Mouse (Mus musculus): ENCODE data around the gene March10. TPM values are rescaled to one million over a fixed set of nuclear protein-coding genes. Genes with fewer than 3 reads are reported as not detected.

March10 gene
- polyA plus RNA-seq, 1 experiment from 2014 or later, result 1.2 TPM

- no peak overlapping the region; the same call in 1 of the 2 replicates for H3K9ac ChIP-seq (ENCODE audit: low read depth, low read length)
These were observed 143.4 kb downstream of the March10 start for GRCm38 (mm10) chr11:105312972-105313632.

GRCm38 (mm10) chr11:105312311-105312942, 144.1 kb downstream of the March10 start:
- Histone ChIP-seq H3K9ac (ENCODE audit: low read depth, low read length) (no peak overlapping the region), H3K9me3 (replicated peaks; ENCODE audit: low read length) (no peaks in the 10 kb centered on the region), H3K27ac (peak overlapping the region; percentile 71; the same call in 1 of the 2 replicates), H3K4me1 (replicated peaks; ENCODE audit: insufficient read depth, low read length) (peaks cover 26% of the 10 kb centered on the region), H3K27me3 (ENCODE audit: insufficient read depth, low read length) (no peaks in the 10 kb centered on the region), H3K4me3 (replicated peaks; ENCODE audit: low read depth, low read length) (no peak overlapping the region), H3K36me3 (ENCODE audit: insufficient read depth, low read length) (no peaks in the 10 kb centered on the region), H3K4me2 (ENCODE audit: low read length) (no peak overlapping the region)
- 30% methylated on average over 12 of the region's 12 CpGs for WGBS
- no peak for TF ChIP-seq CTCF (IDR thresholded peaks at IDR 0.05; ENCODE audit: low read depth)
- ATAC-seq (replicated peaks; ENCODE audit: low FRiP score, low read depth) (no peak), DNase-seq (ENCODE audit: low spot score) (no peak)

More at GRCm38 (mm10) chr11:105312972-105313632, 143.4 kb downstream of the March10 start:
- no peak overlapping the region for H3K4me2 ChIP-seq (ENCODE audit: low read length)
- H3K27ac ChIP-seq, result peak overlapping the region; percentile 71; the same call in 1 of the 2 replicates
- H3K4me3 ChIP-seq (replicated peaks; ENCODE audit: low read depth, low read length), result no peak overlapping the region
- no peaks in the 10 kb centered on the region for H3K27me3 ChIP-seq (ENCODE audit: insufficient read depth, low read length)
- TF ChIP-seq CTCF (IDR thresholded peaks at IDR 0.05; ENCODE audit: low read depth), result no peak
- peak; percentile 75 for DNase-seq (ENCODE audit: low spot score)
- 13% methylated on average over 10 of the region's 10 CpGs for WGBS
- H3K36me3 ChIP-seq (ENCODE audit: insufficient read depth, low read length), result no peaks in the 10 kb centered on the region
- peak; percentile 34 for ATAC-seq (replicated peaks; ENCODE audit: low FRiP score, low read depth)
- H3K9me3 ChIP-seq (replicated peaks; ENCODE audit: low read length), result no peaks in the 10 kb centered on the region
- peaks cover 26% of the 10 kb centered on the region for H3K4me1 ChIP-seq (replicated peaks; ENCODE audit: insufficient read depth, low read length)

- DNase-seq (ENCODE audit: low spot score) (no peak), ATAC-seq (replicated peaks; ENCODE audit: low FRiP score, low read depth) (no peak; the same call in 1 of the 2 replicates)
- no peaks in the 10 kb centered on the region for H3K36me3 ChIP-seq (ENCODE audit: insufficient read depth, low read length)
- no peak overlapping the region for H3K9ac ChIP-seq (ENCODE audit: low read depth, low read length)
- H3K4me1 ChIP-seq (replicated peaks; ENCODE audit: insufficient read depth, low read length), result peaks cover 26% of the 10 kb centered on the region
- no peaks in the 10 kb centered on the region for H3K27me3 ChIP-seq (ENCODE audit: insufficient read depth, low read length)
- no peak overlapping the region for H3K4me3 ChIP-seq (replicated peaks; ENCODE audit: low read depth, low read length)
- H3K27ac ChIP-seq, result peak overlapping the region; percentile 32; the same call in 1 of the 2 replicates
- no peak for TF ChIP-seq CTCF (IDR thresholded peaks at IDR 0.05; ENCODE audit: low read depth)
- H3K4me2 ChIP-seq (ENCODE audit: low read length), result no peak overlapping the region; the same call in 1 of the 2 replicates
- H3K9me3 ChIP-seq (replicated peaks; ENCODE audit: low read length), result no peaks in the 10 kb centered on the region
- whole genome bisulfite sequencing, result 33% methylated on average over 24 of the region's 24 CpGs
These were observed 145.1 kb downstream of the March10 start for GRCm38 (mm10) chr11:105311291-105311975.

Other genes with a start within 250 kb of the March10 start
- 9.5 TPM in 2 replicates for gene Mrc2, start 164.1 kb downstream of the March10 start, polyA plus RNA-seq (2015; fragmentation: Nextera tagmentation; extraction: Ambion mirVana)
- gene Tanc2, start 133.3 kb upstream of the March10 start, polyA plus RNA-seq (2015; fragmentation: Nextera tagmentation; extraction: Ambion mirVana), result 7.2 and 8.8 TPM in 2 replicates